ENCODE assay signal across 8 mouse cellular contexts in genomic region chrX:41912061-41912401, GRCm38 (mm10). TPM values are rescaled to one million over a fixed set of nuclear protein-coding genes. Genes with fewer than 3 reads are reported as not detected.
DNase-seq lines count a peak whose midpoint lies in the region; ATAC-seq and TF ChIP-seq lines count a peak whose summit lies in the region.

No protein-coding gene starts in this region.

- 46% methylated on average over 10 of the region's 10 CpGs for WGBS in lung, adult 2 months
- 40% methylated on average over 10 of the region's 10 CpGs for WGBS in embryonic facial prominence, embryonic 15.5 days
- WGBS in intestine, embryonic 15.5 days, result 44% methylated on average over 10 of the region's 10 CpGs
- WGBS in neural tube, embryonic 12.5 days, result 45% methylated on average over 10 of the region's 10 CpGs

- no peak for TF ChIP-seq CTCF in lung, adult 2 months (IDR thresholded peaks at IDR 0.05; ENCODE audit: insufficient read depth, low read length)

- TF ChIP-seq POLR2A in lung, adult 2 months (IDR thresholded peaks at IDR 0.05; ENCODE audit: borderline replicate concordance, extremely low read depth, low read depth, low read length), result no peak

- no peaks in the 10 kb centered on the region for H3K9me3 ChIP-seq in embryonic facial prominence, embryonic 15.5 days (replicated peaks)
- H3K9me3 ChIP-seq in intestine, embryonic 15.5 days, result no peaks in the 10 kb centered on the region
- no peaks in the 10 kb centered on the region for H3K9me3 ChIP-seq in neural tube, embryonic 12.5 days

- no peaks in the 10 kb centered on the region; the same call in 1 of the 2 replicates for H3K4me1 ChIP-seq in lung, adult 2 months (ENCODE audit: control insufficient read depth, insufficient read depth, low read length)
- H3K4me1 ChIP-seq in embryonic facial prominence, embryonic 15.5 days, result no peaks in the 10 kb centered on the region
- H3K4me1 ChIP-seq in intestine, embryonic 15.5 days (replicated peaks), result no peaks in the 10 kb centered on the region
- no peaks in the 10 kb centered on the region for H3K4me1 ChIP-seq in neural tube, embryonic 12.5 days

- no peak overlapping the region for H3K9ac ChIP-seq in embryonic facial prominence, embryonic 15.5 days
- H3K9ac ChIP-seq in intestine, embryonic 15.5 days, result no peak overlapping the region
- no peak overlapping the region for H3K9ac ChIP-seq in neural tube, embryonic 12.5 days

- peak overlapping the region; percentile 49; the same call in 1 of the 2 replicates for H3K4me2 ChIP-seq in embryonic facial prominence, embryonic 15.5 days (replicated peaks)
- H3K4me2 ChIP-seq in intestine, embryonic 15.5 days (replicated peaks), result peak overlapping the region; percentile 32
- peak overlapping the region; percentile 39; the same call in 1 of the 2 replicates for H3K4me2 ChIP-seq in neural tube, embryonic 12.5 days (replicated peaks)

- H3K27ac ChIP-seq in embryonic facial prominence, embryonic 15.5 days (replicated peaks), result peak overlapping the region; percentile 92; the same call in 1 of the 2 replicates
- no peak overlapping the region for H3K27ac ChIP-seq in intestine, embryonic 15.5 days
- no peak overlapping the region for H3K27ac ChIP-seq in neural tube, embryonic 12.5 days

- no peaks in the 10 kb centered on the region for H3K36me3 ChIP-seq in embryonic facial prominence, embryonic 15.5 days
- no peaks in the 10 kb centered on the region for H3K36me3 ChIP-seq in intestine, embryonic 15.5 days
- no peaks in the 10 kb centered on the region for H3K36me3 ChIP-seq in neural tube, embryonic 12.5 days

- peak overlapping the region; percentile 74 for H3K4me3 ChIP-seq in lung, adult 2 months (replicated peaks; ENCODE audit: extremely low read depth, low read depth, low read length)
- peak overlapping the region; percentile 65 for H3K4me3 ChIP-seq in embryonic facial prominence, embryonic 15.5 days (replicated peaks)
- peak overlapping the region; percentile 62 for H3K4me3 ChIP-seq in intestine, embryonic 15.5 days (replicated peaks)
- peak overlapping the region; percentile 60; the same call in 1 of the 2 replicates for H3K4me3 ChIP-seq in neural tube, embryonic 12.5 days

- 0 out of 2 replicates have a peak, but pooled peaks have one; percentile 26 for ATAC-seq in embryonic facial prominence, embryonic 15.5 days (ENCODE audit: insufficient number of reproducible peaks, low FRiP score, low TSS enrichment, low read depth)
- ATAC-seq in intestine, embryonic 15.5 days, result no peak
- ATAC-seq in neural tube, embryonic 12.5 days (ENCODE audit: low FRiP score, low read depth), result peak; percentile 4; the same call in 1 of the 2 replicates

- H3K27me3 ChIP-seq in embryonic facial prominence, embryonic 15.5 days, result no peaks in the 10 kb centered on the region
- no peaks in the 10 kb centered on the region for H3K27me3 ChIP-seq in intestine, embryonic 15.5 days (replicated peaks)
- no peaks in the 10 kb centered on the region for H3K27me3 ChIP-seq in neural tube, embryonic 12.5 days (replicated peaks)

- DNase-seq in lung, adult 2 months, result no peak
- no peak for DNase-seq in lung, postnatal 10 days
- no peak for DNase-seq in gastrocnemius, adult 8-10 months (ENCODE audit: low spot score in 2 of 2)
- DNase-seq in gastrocnemius, postnatal 25 days, result no peak
- no peak for DNase-seq in layer of hippocampus, adult 8-10 months (ENCODE audit: low spot score in 2 of 2)

RNA-seq across cellular contexts. Expression of gene Thoc2, which starts 8.4 kb away (rescaled TPM):
- polyA plus RNA-seq in lung, adult 2 months (2012; rRNA removed), result 3.9 and 9.5 TPM in 2 replicates
- polyA plus RNA-seq in embryonic facial prominence, embryonic 15.5 days (2015; fragmentation: Nextera tagmentation; extraction: Ambion mirVana), result 74.8 and 77.6 TPM in 2 replicates
- 55.6 and 72.7 TPM in 2 replicates for polyA plus RNA-seq in intestine, embryonic 15.5 days (2015; fragmentation: Nextera tagmentation; extraction: Ambion mirVana)
- polyA plus RNA-seq in neural tube, embryonic 12.5 days (2016; fragmentation: Nextera tagmentation; extraction: Ambion mirVana), result 100 and 108 TPM in 2 replicates
- total RNA-seq in gastrocnemius, adult 8-10 months (2022), result 10 to 100 TPM; 15.2 to 23.2 (median 16.8) TPM
- 10 to 100 TPM; 19.1 to 20.8 TPM for total RNA-seq in gastrocnemius, postnatal 25 days (2021)
- total RNA-seq in layer of hippocampus, adult 8-10 months (2022), result 10 to 100 TPM; 48.4 to 58.8 (median 50.5) TPM
